Mouse (Mus musculus) forebrain, embryonic 16.5 days (tissue): ENCODE data around the gene Spint2. TPM values are rescaled to one million over a fixed set of nuclear protein-coding genes. Genes with fewer than 3 reads are reported as not detected.

Source experiments
- ATAC-seq: fragments of 200-750 bp; cut with Nextera tagmentation; 2 replicates; pipeline ENCODE4 v1.8.0; 2017; ENCODE audit warnings: mild to moderate bottlenecking, moderate library complexity
- H3K27ac ChIP-seq: fragments of 300-500 bp; sonication (generic); 2 replicates; pipeline ENCODE4 v1.5.1; 2014; ENCODE audit warnings: low read length, control low read depth
- H3K27me3 ChIP-seq: fragments of 300-500 bp; sonication (generic); replicated peaks from 2 replicates; pipeline ENCODE4 v1.6.1; 2014; ENCODE audit warnings: low read length; ENCODE audit not compliant: control insufficient read depth, insufficient read depth
- H3K36me3 ChIP-seq: fragments of 300-500 bp; sonication (generic); 2 replicates; pipeline ENCODE4 v1.6.1; 2014; ENCODE audit not compliant: control insufficient read depth, insufficient read depth
- H3K4me1 ChIP-seq: fragments of 300-500 bp; sonication (generic); replicated peaks from 2 replicates; pipeline ENCODE4 v1.6.1; 2014; ENCODE audit warnings: low read length; ENCODE audit not compliant: control insufficient read depth, insufficient read depth
- H3K4me2 ChIP-seq: fragments of 300-500 bp; sonication (generic); 2 replicates; pipeline ENCODE4 v1.6.1; 2014; ENCODE audit warnings: mild to moderate bottlenecking, low read length, control low read depth
- H3K4me3 ChIP-seq: fragments of 300-500 bp; sonication (generic); replicated peaks from 2 replicates; pipeline ENCODE4 v1.5.1; 2014; ENCODE audit warnings: mild to moderate bottlenecking, low read length, control low read depth
- H3K9ac ChIP-seq: fragments of 300-500 bp; sonication (generic); replicated peaks from 2 replicates; pipeline ENCODE4 v1.6.1; 2014; ENCODE audit warnings: low read depth, low read length, control low read depth
- H3K9me3 ChIP-seq: fragments of 300-500 bp; sonication (generic); 2 replicates; pipeline ENCODE4 v1.6.1; 2016; ENCODE audit warnings: low read length; ENCODE audit not compliant: control insufficient read depth
- WGBS: fragments of 180-500 bp; shearing (Covaris S2); extraction: QIAGEN DNeasy Blood & Tissue Kit; methylation state at CpG from one replicate; pipeline ENCODE4 v1.1.7; 2014; 5-methylcytosine and 5-hydroxymethylcytosine counted together
- polyA plus RNA-seq: library from polyadenylated mRNA; unstranded; fragments of >200 nt; fragmentation: Nextera tagmentation; extraction: Ambion mirVana; gene quantifications from 2 replicates; pipeline ENCODE4 v1.2.1, GENCODE M21; 2015

Spint2 gene
- polyA plus RNA-seq, 1 experiment from 2014 or later, result 50.9 TPM

- peak; percentile 12; the same call in 1 of the 2 replicates for ATAC-seq
- 38% methylated on average over 13 of the region's 13 CpGs for WGBS
- Histone ChIP-seq H3K9ac (0 out of 2 replicates have a peak overlapping the region, but pooled peaks have one; percentile 11), H3K9me3 (no peaks in the 10 kb centered on the region), H3K4me2 (peak overlapping the region; percentile 26), H3K36me3 (peaks cover 6% of the 10 kb centered on the region), H3K4me3 (no peak overlapping the region; the same call in 1 of the 2 replicates), H3K27ac (peak overlapping the region; percentile 95), H3K27me3 (no peaks in the 10 kb centered on the region), H3K4me1 (peaks cover 88% of the 10 kb centered on the region)
These were observed 33.3 kb upstream of the Spint2 start for GRCm38 (mm10) chr7:29314844-29315628.

GRCm38 (mm10) chr7:29313572-29314261 lies 32.0 kb upstream of the Spint2 start:
- Histone ChIP-seq H3K4me3 (peak overlapping the region; percentile 11; the same call in 1 of the 2 replicates), H3K9me3 (no peaks in the 10 kb centered on the region), H3K36me3 (peaks cover 6% of the 10 kb centered on the region), H3K4me2 (peak overlapping the region; percentile 34), H3K27me3 (no peaks in the 10 kb centered on the region), H3K4me1 (peaks cover 85% of the 10 kb centered on the region), H3K9ac (peak overlapping the region; percentile 38; the same call in 1 of the 2 replicates), H3K27ac (peak overlapping the region; percentile 68)
- ATAC-seq, result no peak
- 43% methylated on average over 9 of the region's 9 CpGs for WGBS

- H3K27me3 ChIP-seq, result no peaks in the 10 kb centered on the region
- no peak for ATAC-seq
- H3K36me3 ChIP-seq, result peaks cover 6% of the 10 kb centered on the region
- H3K9me3 ChIP-seq, result no peaks in the 10 kb centered on the region
- H3K4me3 ChIP-seq, result peak overlapping the region; percentile 19; the same call in 1 of the 2 replicates
- peak overlapping the region; percentile 15; the same call in 1 of the 2 replicates for H3K9ac ChIP-seq
- H3K4me1 ChIP-seq, result peaks cover 81% of the 10 kb centered on the region
- peak overlapping the region; percentile 59; the same call in 1 of the 2 replicates for H3K27ac ChIP-seq
- H3K4me2 ChIP-seq, result peak overlapping the region; percentile 48
- WGBS, result 27% methylated on average over 9 of the region's 9 CpGs
These were observed 31.3 kb upstream of the Spint2 start for GRCm38 (mm10) chr7:29313051-29313450.

- Histone ChIP-seq H3K27me3 (no peaks in the 10 kb centered on the region), H3K4me1 (peaks cover 74% of the 10 kb centered on the region), H3K27ac (no peak overlapping the region), H3K9ac (peak overlapping the region; percentile 83), H3K4me3 (peak overlapping the region; percentile 81), H3K36me3 (peaks cover 6% of the 10 kb centered on the region), H3K4me2 (peak overlapping the region; percentile 97), H3K9me3 (no peaks in the 10 kb centered on the region)
- 18% methylated on average over 5 of the region's 5 CpGs for WGBS
- ATAC-seq, result no peak
These were observed 28.0 kb upstream of the Spint2 start for GRCm38 (mm10) chr7:29309749-29310148.

- no peak for ATAC-seq
- H3K36me3 ChIP-seq, result peaks cover 4% of the 10 kb centered on the region
- peak overlapping the region; percentile 83 for H3K9ac ChIP-seq
- 1% methylated on average over 36 of the region's 36 CpGs for WGBS
- H3K4me3 ChIP-seq, result peak overlapping the region; percentile 81
- no peaks in the 10 kb centered on the region for H3K9me3 ChIP-seq
- peak overlapping the region; percentile 97 for H3K4me2 ChIP-seq
- H3K4me1 ChIP-seq, result peaks cover 69% of the 10 kb centered on the region
- peak overlapping the region; percentile 43 for H3K27ac ChIP-seq
- no peaks in the 10 kb centered on the region for H3K27me3 ChIP-seq
These were observed 27.6 kb upstream of the Spint2 start for GRCm38 (mm10) chr7:29309221-29309721.

- peak; percentile 70 for ATAC-seq
- H3K4me1 ChIP-seq, result peaks cover 52% of the 10 kb centered on the region
These were observed 25.8 kb upstream of the Spint2 start for GRCm38 (mm10) chr7:29307350-29308104.

GRCm38 (mm10) chr7:29306619-29307018 lies 24.9 kb upstream of the Spint2 start:
- no peak for ATAC-seq
- no peaks in the 10 kb centered on the region for H3K27me3 ChIP-seq
- peaks cover 2% of the 10 kb centered on the region for H3K36me3 ChIP-seq
- H3K4me3 ChIP-seq, result peak overlapping the region; percentile 81
- peaks cover 48% of the 10 kb centered on the region for H3K4me1 ChIP-seq
- peak overlapping the region; percentile 26; the same call in 1 of the 2 replicates for H3K9ac ChIP-seq
- peak overlapping the region; percentile 97 for H3K4me2 ChIP-seq
- H3K9me3 ChIP-seq, result no peaks in the 10 kb centered on the region
- WGBS, result 8% methylated on average over 7 of the region's 7 CpGs
- peak overlapping the region; percentile 76 for H3K27ac ChIP-seq

More at GRCm38 (mm10) chr7:29307350-29308104, 25.8 kb upstream of the Spint2 start:
- peak overlapping the region; percentile 83 for H3K9ac ChIP-seq
- peak overlapping the region; percentile 81 for H3K4me3 ChIP-seq
- no peaks in the 10 kb centered on the region for H3K27me3 ChIP-seq
- peak overlapping the region; percentile 97 for H3K4me2 ChIP-seq
- H3K9me3 ChIP-seq, result no peaks in the 10 kb centered on the region
- peaks cover 4% of the 10 kb centered on the region for H3K36me3 ChIP-seq
- WGBS, result 1% methylated on average over 42 of the region's 42 CpGs
- peak overlapping the region; percentile 76 for H3K27ac ChIP-seq

- Histone ChIP-seq H3K4me1 (peaks cover 47% of the 10 kb centered on the region), H3K27ac (peak overlapping the region; percentile 54), H3K9me3 (no peaks in the 10 kb centered on the region), H3K9ac (peak overlapping the region; percentile 26; the same call in 1 of the 2 replicates), H3K27me3 (no peaks in the 10 kb centered on the region), H3K4me2 (peak overlapping the region; percentile 97), H3K4me3 (peak overlapping the region; percentile 81), H3K36me3 (no peaks in the 10 kb centered on the region; the same call in 1 of the 2 replicates)
- 11% methylated on average over 7 of the region's 7 CpGs for WGBS
- ATAC-seq, result no peak
These were observed 24.4 kb upstream of the Spint2 start for GRCm38 (mm10) chr7:29306108-29306507.
